Mouse (Mus musculus) MEL (cell line): Measurements from ENCODE around the gene Pcx. TPM values are rescaled to one million over a fixed set of nuclear protein-coding genes. Genes with fewer than 3 reads are reported as not detected.

Source experiments
- DNase-seq: peaks from one replicate; pipeline ENCODE4 v3.0.0; 2011; ENCODE audit warnings: low read depth, low spot score
- H3K27ac ChIP-seq: 2 replicates; pipeline ENCODE4 v1.5.1; 2012; ENCODE audit warnings: low read depth, mild to moderate bottlenecking, control low read depth, low read length, moderate library complexity; ENCODE audit not compliant: control insufficient read depth
- H3K27me3 ChIP-seq, 2 experiments: fragments of 150-350 bp in 1 of 2; sonication (generic) in 1 of 2; 2 replicates each; pipeline ENCODE4 v1.6.1; 2012; ENCODE audit warnings: low read length in 2 of 2, mild to moderate bottlenecking in 2 of 2, improper control_type of control experiment in 1 of 2, moderate library complexity in 1 of 2; ENCODE audit not compliant: insufficient read depth in 2 of 2, control insufficient read depth in 1 of 2
- H3K36me3 ChIP-seq, 2 experiments: 2 replicates each; pipeline ENCODE4 v1.6.1; 2012 to 2014; ENCODE audit warnings: low read length in 2 of 2, improper control_type of control experiment in 1 of 2, inconsistent platforms in 1 of 2, mild to moderate bottlenecking in 1 of 2; ENCODE audit not compliant: insufficient read depth in 2 of 2, control insufficient read depth in 1 of 2
- H3K4me1 ChIP-seq, 2 experiments: fragments of 150-350 bp in 1 of 2; sonication (generic) in 1 of 2; 2 replicates each; pipeline ENCODE4 v1.6.1; 2012; ENCODE audit warnings: low read length in 2 of 2, improper control_type of control experiment in 1 of 2, mild to moderate bottlenecking in 1 of 2; ENCODE audit not compliant: insufficient read depth in 2 of 2, control insufficient read depth in 1 of 2
- H3K4me3 ChIP-seq, 2 experiments: fragments of 150-350 bp in 1 of 2; sonication (generic) in 1 of 2; 2 replicates each; pipeline ENCODE4 v1.5.1; 2012; ENCODE audit warnings: low read depth in 2 of 2, low read length in 2 of 2, mild to moderate bottlenecking in 2 of 2, moderate library complexity in 2 of 2, control low read depth in 1 of 2, improper control_type of control experiment in 1 of 2; ENCODE audit not compliant: control insufficient read depth in 1 of 2, insufficient read depth in 1 of 2
- H3K79me2 ChIP-seq: 2 replicates; pipeline ENCODE4 v1.6.1; 2012; ENCODE audit warnings: mild to moderate bottlenecking, low read length, moderate library complexity; ENCODE audit not compliant: control insufficient read depth, poor library complexity, insufficient read depth
- H3K9ac ChIP-seq: 2 replicates; pipeline ENCODE4 v1.6.1; 2012; ENCODE audit warnings: low read depth, mild to moderate bottlenecking, control low read depth, low read length, moderate library complexity; ENCODE audit not compliant: control insufficient read depth, poor library complexity, severe bottlenecking
- H3K9me3 ChIP-seq: fragments of 150-350 bp; sonication (generic); replicated peaks from 2 replicates; pipeline ENCODE4 v1.6.1; 2012; ENCODE audit warnings: mild to moderate bottlenecking, low read length, improper control_type of control experiment, moderate library complexity; ENCODE audit not compliant: insufficient read depth
- CHD1 ChIP-seq: IDR thresholded peaks from 2 replicates; pipeline ENCODE4 v1.6.1; 2012; ENCODE audit warnings: low read depth, mild to moderate bottlenecking, inconsistent platforms, low read length, improper control_type of control experiment
- CTCF ChIP-seq, 3 experiments: IDR thresholded peaks in 2 of 3; conservative IDR thresholded peaks in 1 of 3; 2 replicates each; pipeline ENCODE4 v1.5.1; 2011 to 2012; ENCODE audit warnings: low read length in 3 of 3, low read depth in 2 of 3, mild to moderate bottlenecking in 2 of 3, improper control_type of control experiment in 1 of 3, inconsistent platforms in 1 of 3, mixed read lengths in 1 of 3, moderate library complexity in 1 of 3; ENCODE audit not compliant: control insufficient read depth in 1 of 3, insufficient read depth in 1 of 3, poor library complexity in 1 of 3, severe bottlenecking in 1 of 3
- ELF1 ChIP-seq: IDR thresholded peaks from 2 replicates; pipeline ENCODE4 v1.6.1; 2014; ENCODE audit warnings: low read depth, mild to moderate bottlenecking, inconsistent platforms, low read length, improper control_type of control experiment, moderate library complexity
- GATA1 ChIP-seq: IDR thresholded peaks from 2 replicates; pipeline ENCODE4 v1.6.1; 2011; ENCODE audit warnings: low read depth, low read length, improper control_type of control experiment
- HCFC1 ChIP-seq: IDR thresholded peaks from 2 replicates; pipeline ENCODE4 v1.6.1; 2012; ENCODE audit warnings: low read depth, mild to moderate bottlenecking, inconsistent platforms, low read length, improper control_type of control experiment, moderate library complexity
- MAFK ChIP-seq: IDR thresholded peaks from 2 replicates; pipeline ENCODE4 v1.6.1; 2011; ENCODE audit warnings: low read depth, mild to moderate bottlenecking, low read length, improper control_type of control experiment, borderline replicate concordance
- MAX ChIP-seq: IDR thresholded peaks from 2 replicates; pipeline ENCODE4 v1.6.1; 2011; ENCODE audit warnings: low read length, improper control_type of control experiment
- MEF2A ChIP-seq: IDR thresholded peaks from 2 replicates; pipeline ENCODE4 v1.6.1; 2014; ENCODE audit warnings: low read depth, mild to moderate bottlenecking, inconsistent platforms, low read length, improper control_type of control experiment; ENCODE audit not compliant: poor library complexity, insufficient replicate concordance, severe bottlenecking; ENCODE audit errors: extremely low read depth
- NRF1 ChIP-seq: IDR thresholded peaks from 2 replicates; pipeline ENCODE4 v1.6.1; 2014; ENCODE audit warnings: low read depth, mild to moderate bottlenecking, inconsistent platforms, low read length, improper control_type of control experiment, moderate library complexity; ENCODE audit not compliant: poor library complexity, insufficient read depth, severe bottlenecking
- SIN3A ChIP-seq: IDR thresholded peaks from 2 replicates; pipeline ENCODE4 v1.6.1; 2012; ENCODE audit warnings: low read length, improper control_type of control experiment, inconsistent platforms
- TAL1 ChIP-seq: IDR thresholded peaks from 2 replicates; pipeline ENCODE4 v1.6.1; 2012; ENCODE audit warnings: mild to moderate bottlenecking, inconsistent platforms, low read length, moderate library complexity, mixed read lengths
- TBP ChIP-seq: IDR thresholded peaks from 2 replicates; pipeline ENCODE4 v1.8.0; 2011; ENCODE audit warnings: low read depth, low read length, improper control_type of control experiment
- ZC3H11A ChIP-seq: IDR thresholded peaks from 2 replicates; pipeline ENCODE4 v1.6.1; 2012; ENCODE audit warnings: low read depth, mild to moderate bottlenecking, inconsistent platforms, low read length, improper control_type of control experiment
- ZMIZ1 ChIP-seq: IDR thresholded peaks from 2 replicates; pipeline ENCODE4 v1.6.1; 2012; ENCODE audit warnings: low read depth, mild to moderate bottlenecking, inconsistent platforms, low read length, improper control_type of control experiment, moderate library complexity
- polyA plus RNA-seq, 2 experiments: library from polyadenylated mRNA; stranded (reverse) in 1 of 2; unstranded in 1 of 2; fragments of >175 nt in 1 of 2; fragments of >200 nt in 1 of 2; gene quantifications; 2 replicates each; pipeline versions ENCODE4 v1.2.1 to v1.2.4; 2012; ENCODE audit warnings: low replicate concordance in 2 of 2, low read depth in 1 of 2; ENCODE audit not compliant: insufficient read length in 2 of 2, insufficient read depth in 1 of 2, missing spikeins in 1 of 2
- total RNA-seq: library from RNA; depleted of rRNA; stranded (reverse); fragments of 300-350 nt; gene quantifications from 2 replicates; pipeline ENCODE4 v1.2.3, GENCODE M21; 2012

Gene Pcx
- total and polyA plus RNA-seq, 3 experiments = 7.2 to 7.9 TPM; not detected in 1

- 0 out of 2 replicates have a peak, but pooled peaks have one; percentile 32 for TF ChIP-seq SIN3A
- TF ChIP-seq ZMIZ1 = 0 out of 2 replicates have a peak, but pooled peaks have one; percentile 6
- peak; percentile 54 for TF ChIP-seq GATA1
- no peak for TF ChIP-seq TBP
- TF ChIP-seq MAFK = no peak
- TF ChIP-seq ELF1 = no peak
- no peak for TF ChIP-seq CTCF (IDR thresholded peaks at IDR 0.05 in 2 of 3, conservative IDR thresholded peaks at IDR 0.05 in 1 of 3; ENCODE audit: control insufficient read depth in 1 of 3, insufficient read depth in 1 of 3, low read depth in 2 of 3, low read length in 3 of 3, poor library complexity in 1 of 3, severe bottlenecking in 1 of 3)
- TF ChIP-seq HCFC1 = 0 out of 2 replicates have a peak, but pooled peaks have one; percentile 5
- Histone ChIP-seq H3K9ac (peak overlapping the region; percentile 27), H3K27ac (peak overlapping the region; percentile 67), H3K27me3 (no peaks in the 10 kb centered on the region), H3K36me3 (peaks cover 0 to 32% of the 10 kb centered on the region in 2 experiments; a peak in 2 of 4 replicates), H3K4me3 (peak overlapping the region in 1 of 2 experiments; percentile 46; a peak in 2 of 4 replicates), H3K9me3 (no peaks in the 10 kb centered on the region), H3K4me1 (peaks cover 25 to 29% of the 10 kb centered on the region in 2 experiments), H3K79me2 (no peaks in the 10 kb centered on the region)
- DNase-seq = no peak
Measured at GRCm38 (mm10) chr19:4569356-4570236, 59.3 kb downstream of the Pcx start.

- H3K27ac ChIP-seq = no peak overlapping the region
- no peak for DNase-seq
- no peaks in the 10 kb centered on the region for H3K79me2 ChIP-seq
- H3K9me3 ChIP-seq = no peaks in the 10 kb centered on the region
- H3K9ac ChIP-seq = no peak overlapping the region
- no peaks in the 10 kb centered on the region for H3K27me3 ChIP-seq
- TF ChIP-seq MEF2A (no peak), ELF1 (no peak), MAX (no peak), TAL1 (no peak)
- peaks cover 0 to 32% of the 10 kb centered on the region in 2 experiments; a peak in 2 of 4 replicates for H3K36me3 ChIP-seq
- H3K4me3 ChIP-seq = no peak overlapping the region
- peaks cover 25 to 29% of the 10 kb centered on the region in 2 experiments for H3K4me1 ChIP-seq
Measured at GRCm38 (mm10) chr19:4570237-4570613, 60.0 kb downstream of the Pcx start.

GRCm38 (mm10) chr19:4570815-4571214 is 60.5 kb downstream of the Pcx start:
- TF ChIP-seq ZC3H11A (no peak), NRF1 (no peak), CHD1 (no peak)
- no peak for DNase-seq
- Histone ChIP-seq H3K79me2 (no peaks in the 10 kb centered on the region), H3K9me3 (no peaks in the 10 kb centered on the region), H3K9ac (no peak overlapping the region), H3K27ac (no peak overlapping the region), H3K4me1 (peaks cover 25 to 29% of the 10 kb centered on the region in 2 experiments), H3K36me3 (peaks cover 0 to 32% of the 10 kb centered on the region in 2 experiments; a peak in 2 of 4 replicates), H3K27me3 (no peaks in the 10 kb centered on the region), H3K4me3 (no peak overlapping the region)
